In genomic region chr7:43873237-43873636, GRCm38 (mm10) we compare ENCODE assay signal across 9 mouse cellular contexts. TPM values are rescaled to one million over a fixed set of nuclear protein-coding genes. Genes with fewer than 3 reads are reported as not detected.
A peak's percentile ranks its signal among the peaks of the same experiment; 100 is the strongest.
DNase-seq lines count a peak whose midpoint lies in the region; ATAC-seq lines count a peak whose summit lies in the region.
"Had no signal": no experiment of that assay in that cellular context is flagged by ENCODE, and none has a peak within 500 bp of the region (broad histone marks: within the 10 kb centered on the region; RNA-seq: fewer than 3 reads in every experiment).

No protein-coding gene starts in this region.

- no peak overlapping the region for H3K9ac ChIP-seq in hindbrain, embryonic 11.5 days (ENCODE audit: low read depth, low read length)
- H3K9ac ChIP-seq: lung, embryonic 15.5 days had no signal

- ATAC-seq in hindbrain, embryonic 11.5 days (ENCODE audit: low FRiP score): peak; percentile 51
- ATAC-seq in activated CD4-positive, CD25-positive, alpha-beta regulatory T cell, adult 4 months: no peak

- no peaks in the 10 kb centered on the region for H3K36me3 ChIP-seq in hindbrain, embryonic 11.5 days (ENCODE audit: control insufficient read depth, insufficient read depth, low read length)
- H3K36me3 ChIP-seq: lung, embryonic 15.5 days had no signal

- H3K27ac ChIP-seq in hindbrain, embryonic 11.5 days (ENCODE audit: low read depth, low read length): no peak overlapping the region
- H3K27ac ChIP-seq: lung, embryonic 15.5 days had no signal

- no peak overlapping the region for H3K4me3 ChIP-seq in hindbrain, embryonic 11.5 days (ENCODE audit: low read depth, low read length)
- H3K4me3 ChIP-seq: lung, embryonic 15.5 days had no signal

- 2% methylated on average over 10 of the region's 10 CpGs for WGBS in hindbrain, embryonic 11.5 days

- H3K4me1 ChIP-seq in hindbrain, embryonic 11.5 days (replicated peaks; ENCODE audit: control insufficient read depth, insufficient read depth, low read length): no peaks in the 10 kb centered on the region
- H3K4me1 ChIP-seq: lung, embryonic 15.5 days had no signal

- H3K9me3 ChIP-seq in hindbrain, embryonic 11.5 days (ENCODE audit: control insufficient read depth, low read length): no peaks in the 10 kb centered on the region
- H3K9me3 ChIP-seq: lung, embryonic 15.5 days had no signal

- peak; percentile 25 for DNase-seq in MN1 (ENCODE audit: low spot score)
- peak; percentile 77 to 82 for DNase-seq in adrenal gland, postnatal 36 days
- peak; percentile 20 for DNase-seq in fibroblast of lung, adult 2 months (ENCODE audit: low read depth)
- DNase-seq in hindbrain, embryonic 11.5 days (ENCODE audit: low spot score): peak; percentile 90
- peak; percentile 32 for DNase-seq in layer of hippocampus, adult 9-10 months (ENCODE audit: low spot score)
- peak; percentile 74 for DNase-seq in lung, postnatal 36 days
- DNase-seq in right cerebral cortex, postnatal 36 days (ENCODE audit: low spot score in 2 of 2): peak; percentile 36 to 52

- no peaks in the 10 kb centered on the region for H3K27me3 ChIP-seq in hindbrain, embryonic 11.5 days (ENCODE audit: control insufficient read depth, insufficient read depth, low read length)
- H3K27me3 ChIP-seq: lung, embryonic 15.5 days had no signal

- H3K4me2 ChIP-seq in hindbrain, embryonic 11.5 days (replicated peaks; ENCODE audit: low read depth, low read length): no peak overlapping the region
- H3K4me2 ChIP-seq: lung, embryonic 15.5 days had no signal

RNA-seq across cellular contexts. Expression of gene Klk4, which starts 7.7 kb away (rescaled TPM):
- not detected for total RNA-seq in adrenal gland, postnatal 36 days (2021)
- 0.20 TPM in 1 of 2 replicates, not detected in the other for polyA plus RNA-seq in hindbrain, embryonic 11.5 days (2014; fragmentation: Nextera tagmentation; extraction: Ambion mirVana)
- not detected for polyA plus RNA-seq in activated CD4-positive, CD25-positive, alpha-beta regulatory T cell, adult 4 months (2017; shearing (Covaris generic))
- polyA plus RNA-seq: lung, embryonic 15.5 days had no signal

RNA-seq across cellular contexts. Expression of gene Klk5, which starts 31.5 kb away (rescaled TPM):
- not detected for total RNA-seq in adrenal gland, postnatal 36 days (2021)
- polyA plus RNA-seq in hindbrain, embryonic 11.5 days (2014; fragmentation: Nextera tagmentation; extraction: Ambion mirVana): 0.31 and 0.39 TPM in 2 replicates
- not detected for polyA plus RNA-seq in activated CD4-positive, CD25-positive, alpha-beta regulatory T cell, adult 4 months (2017; shearing (Covaris generic))
- polyA plus RNA-seq: lung, embryonic 15.5 days had no signal

RNA-seq across cellular contexts. Expression of gene Klk6, which starts 48.9 kb away (rescaled TPM):
- total RNA-seq in adrenal gland, postnatal 36 days (2021): not detected
- polyA plus RNA-seq in hindbrain, embryonic 11.5 days (2014; fragmentation: Nextera tagmentation; extraction: Ambion mirVana): not detected in 2 replicates
- not detected for polyA plus RNA-seq in activated CD4-positive, CD25-positive, alpha-beta regulatory T cell, adult 4 months (2017; shearing (Covaris generic))
- polyA plus RNA-seq: lung, embryonic 15.5 days had no signal

Comparison
In these comparisons a context has a peak if more than half of its experiments do, and no peak if none do; other contexts are left out.
1. DNase-seq: peak in every context shown above with its lines; median percentile 90 in hindbrain, embryonic 11.5 days; 80 in adrenal gland, postnatal 36 days; 74 in lung, postnatal 36 days; 44 in right cerebral cortex, postnatal 36 days; 32 in layer of hippocampus, adult 9-10 months; 25 in MN1; 20 in fibroblast of lung, adult 2 months.